Comparison of ENCODE assay signal across 16 mouse cellular contexts in genomic region chr17:50879910-50880309, GRCm38 (mm10).
"Had no signal": no experiment of that assay in that cellular context is flagged by ENCODE, and none has a peak within 500 bp of the region (broad histone marks: within the 10 kb centered on the region; RNA-seq: fewer than 3 reads in every experiment).

No protein-coding gene starts in this region.

- H3K4me2 ChIP-seq: kidney, embryonic 15.5 days; limb, embryonic 13.5 days; liver, embryonic 15.5 days; neural tube, embryonic 12.5 days had no signal

- H3K9ac ChIP-seq: kidney, embryonic 15.5 days; limb, embryonic 13.5 days; liver, embryonic 15.5 days; neural tube, embryonic 12.5 days had no signal

- H3K4me3 ChIP-seq: kidney, embryonic 15.5 days; limb, embryonic 13.5 days; liver, embryonic 15.5 days; midbrain, embryonic 10.5 days; myocyte; neural tube, embryonic 12.5 days had no signal

- H3K27ac ChIP-seq: kidney, embryonic 15.5 days; limb, embryonic 13.5 days; liver, embryonic 15.5 days; midbrain, embryonic 10.5 days; neural tube, embryonic 12.5 days; stomach, postnatal 0 days had no signal

- H3K36me3 ChIP-seq: kidney, embryonic 15.5 days; limb, embryonic 13.5 days; liver, embryonic 15.5 days; midbrain, embryonic 10.5 days; neural tube, embryonic 12.5 days had no signal

- DNase-seq: kidney, adult 2 months; kidney, postnatal 14 days; layer of hippocampus, postnatal 36 days; lung, adult 2 months; lung, postnatal 36 days; midbrain, embryonic 14.5 days; right cerebral cortex, postnatal 25 days; thymus, postnatal 4 days had no signal

- H3K27me3 ChIP-seq: kidney, embryonic 15.5 days; limb, embryonic 13.5 days; liver, embryonic 15.5 days; neural tube, embryonic 12.5 days had no signal

- ATAC-seq: lung, postnatal 0 days had no signal

- H3K4me1 ChIP-seq: kidney, embryonic 15.5 days; limb, embryonic 13.5 days; liver, embryonic 15.5 days; midbrain, embryonic 10.5 days; neural tube, embryonic 12.5 days had no signal

- H3K9me3 ChIP-seq: kidney, embryonic 15.5 days; limb, embryonic 13.5 days; liver, embryonic 15.5 days; midbrain, embryonic 10.5 days; neural tube, embryonic 12.5 days had no signal
